Mouse (Mus musculus) induced T-regulatory cell, adult 2 months (primary cell): Measurements from ENCODE around the gene Hnrnpdl.

Experiments
- DNase-seq: peaks from one replicate; pipeline ENCODE4 v3.0.0-alpha.2; 2012; ENCODE audit warnings: low read depth

Hnrnpdl gene

GRCm38 (mm10) chr5:100047143-100047640 lies 7.7 kb upstream of the Hnrnpdl start:
- DNase-seq, result no peak

GRCm38 (mm10) chr5:100046096-100046495 lies 6.6 kb upstream of the Hnrnpdl start:
- no peak for DNase-seq

GRCm38 (mm10) chr5:100044621-100045020 lies 5.2 kb upstream of the Hnrnpdl start:
- no peak for DNase-seq

- no peak for DNase-seq
Observed at GRCm38 (mm10) chr5:100044030-100044429, 4.6 kb upstream of the Hnrnpdl start.

GRCm38 (mm10) chr5:100043361-100043760 lies 3.9 kb upstream of the Hnrnpdl start:
- DNase-seq, result no peak

GRCm38 (mm10) chr5:100042467-100042866 lies 3.0 kb upstream of the Hnrnpdl start:
- DNase-seq, result no peak

- DNase-seq, result no peak
Observed at GRCm38 (mm10) chr5:100041272-100041671, 1.8 kb upstream of the Hnrnpdl start.

GRCm38 (mm10) chr5:100040281-100040784 lies 869 bp upstream of the Hnrnpdl start:
- DNase-seq, result no peak

- DNase-seq, result peak; percentile 96
Observed at GRCm38 (mm10) chr5:100038714-100039601, 506 bp downstream of the Hnrnpdl start.

- peak; percentile 94 for DNase-seq
Observed at GRCm38 (mm10) chr5:100037965-100038713, 1.3 kb downstream of the Hnrnpdl start.

GRCm38 (mm10) chr5:100036681-100037080 lies 2.8 kb downstream of the Hnrnpdl start:
- DNase-seq, result peak; percentile 70

- DNase-seq, result peak; percentile 35
Observed at GRCm38 (mm10) chr5:100035950-100036349, 3.5 kb downstream of the Hnrnpdl start.

- DNase-seq, result peak; percentile 29
Observed at GRCm38 (mm10) chr5:100032646-100033045, 6.8 kb downstream of the Hnrnpdl start.

GRCm38 (mm10) chr5:100032107-100032506 lies 7.4 kb downstream of the Hnrnpdl start:
- DNase-seq, result peak; percentile 36

GRCm38 (mm10) chr5:100030069-100030468 lies 9.4 kb downstream of the Hnrnpdl start:
- DNase-seq, result no peak

- no peak for DNase-seq
Observed at GRCm38 (mm10) chr5:100024868-100025267, 14.6 kb downstream of the Hnrnpdl start.

GRCm38 (mm10) chr5:100024403-100024802 lies 15.1 kb downstream of the Hnrnpdl start:
- no peak for DNase-seq

- DNase-seq, result no peak
Observed at GRCm38 (mm10) chr5:100020089-100020488, 19.4 kb downstream of the Hnrnpdl start.

GRCm38 (mm10) chr5:100012599-100012998 lies 26.9 kb downstream of the Hnrnpdl start:
- no peak for DNase-seq

GRCm38 (mm10) chr5:100008485-100008884 lies 31.0 kb downstream of the Hnrnpdl start:
- peak; percentile 20 for DNase-seq

- DNase-seq, result peak; percentile 65
Observed at GRCm38 (mm10) chr5:100007040-100007375, 32.5 kb downstream of the Hnrnpdl start.

- no peak for DNase-seq
Observed at GRCm38 (mm10) chr5:100006324-100007039, 33.0 kb downstream of the Hnrnpdl start.
